Mouse (Mus musculus) stomach, postnatal 0 days (tissue): Measurements from ENCODE around the gene Paqr7. TPM values are rescaled to one million over a fixed set of nuclear protein-coding genes. Genes with fewer than 3 reads are reported as not detected.

Experiments used
- ATAC-seq: fragments of 200-750 bp; cut with Nextera tagmentation; 2 replicates; pipeline ENCODE4 v1.8.0; 2017; ENCODE audit not compliant: low FRiP score, low TSS enrichment
- DNase-seq: peaks from one replicate; pipeline ENCODE4 v3.0.0-alpha.2; 2016; ENCODE audit warnings: low spot score
- H3K27ac ChIP-seq: fragments of 300-500 bp; sonication (generic); replicated peaks from 2 replicates; pipeline ENCODE4 v1.5.1; 2014; ENCODE audit warnings: mild to moderate bottlenecking, control low read depth
- H3K27me3 ChIP-seq: fragments of 300-500 bp; sonication (generic); 2 replicates; pipeline ENCODE4 v1.6.1; 2014; ENCODE audit warnings: low read length; ENCODE audit not compliant: control insufficient read depth, insufficient read depth
- H3K36me3 ChIP-seq: fragments of 300-500 bp; sonication (generic); 2 replicates; pipeline ENCODE4 v1.6.1; 2014; ENCODE audit warnings: low read length, mixed read lengths; ENCODE audit not compliant: control insufficient read depth, insufficient read depth
- H3K4me1 ChIP-seq: fragments of 300-500 bp; sonication (generic); replicated peaks from 2 replicates; pipeline ENCODE4 v1.6.1; 2014; ENCODE audit warnings: antibody characterized with exemption; ENCODE audit not compliant: control insufficient read depth, insufficient read depth
- H3K4me2 ChIP-seq: fragments of 300-500 bp; sonication (generic); replicated peaks from 2 replicates; pipeline ENCODE4 v1.6.1; 2014; ENCODE audit warnings: low read depth, mild to moderate bottlenecking, control low read depth, moderate library complexity
- H3K4me3 ChIP-seq: fragments of 300-500 bp; sonication (generic); 2 replicates; pipeline ENCODE4 v1.5.1; 2014; ENCODE audit warnings: low read depth, low read length, control low read depth
- H3K9ac ChIP-seq: fragments of 300-500 bp; sonication (generic); 2 replicates; pipeline ENCODE4 v1.6.1; 2014; ENCODE audit warnings: mild to moderate bottlenecking, low read length, control low read depth, mixed read lengths
- H3K9me3 ChIP-seq: fragments of 300-500 bp; sonication (generic); 2 replicates; pipeline ENCODE4 v1.6.1; 2016; ENCODE audit warnings: low read length; ENCODE audit not compliant: control insufficient read depth
- CTCF ChIP-seq: IDR thresholded peaks from 2 replicates; pipeline ENCODE4 v1.5.1; 2016; ENCODE audit warnings: antibody characterized with exemption, low read depth, mild to moderate bottlenecking, moderate library complexity
- EP300 ChIP-seq: optimal IDR thresholded peaks from 2 replicates; pipeline ENCODE3; 2016; ENCODE audit warnings: antibody characterized with exemption
- WGBS: fragments of 180-500 bp; shearing (Covaris S2); extraction: QIAGEN DNeasy Blood & Tissue Kit; methylation state at CpG from one replicate; pipeline ENCODE4 v1.1.7; 2014; 5-methylcytosine and 5-hydroxymethylcytosine counted together
- polyA plus RNA-seq: library from polyadenylated mRNA; unstranded; fragments of >200 nt; fragmentation: Nextera tagmentation; extraction: Ambion mirVana; gene quantifications from 2 replicates; pipeline ENCODE4 v1.2.1, GENCODE M21; 2015

Gene Paqr7
- polyA plus RNA-seq, 1 experiment from 2014 or later: 51.8 TPM

DNA sequence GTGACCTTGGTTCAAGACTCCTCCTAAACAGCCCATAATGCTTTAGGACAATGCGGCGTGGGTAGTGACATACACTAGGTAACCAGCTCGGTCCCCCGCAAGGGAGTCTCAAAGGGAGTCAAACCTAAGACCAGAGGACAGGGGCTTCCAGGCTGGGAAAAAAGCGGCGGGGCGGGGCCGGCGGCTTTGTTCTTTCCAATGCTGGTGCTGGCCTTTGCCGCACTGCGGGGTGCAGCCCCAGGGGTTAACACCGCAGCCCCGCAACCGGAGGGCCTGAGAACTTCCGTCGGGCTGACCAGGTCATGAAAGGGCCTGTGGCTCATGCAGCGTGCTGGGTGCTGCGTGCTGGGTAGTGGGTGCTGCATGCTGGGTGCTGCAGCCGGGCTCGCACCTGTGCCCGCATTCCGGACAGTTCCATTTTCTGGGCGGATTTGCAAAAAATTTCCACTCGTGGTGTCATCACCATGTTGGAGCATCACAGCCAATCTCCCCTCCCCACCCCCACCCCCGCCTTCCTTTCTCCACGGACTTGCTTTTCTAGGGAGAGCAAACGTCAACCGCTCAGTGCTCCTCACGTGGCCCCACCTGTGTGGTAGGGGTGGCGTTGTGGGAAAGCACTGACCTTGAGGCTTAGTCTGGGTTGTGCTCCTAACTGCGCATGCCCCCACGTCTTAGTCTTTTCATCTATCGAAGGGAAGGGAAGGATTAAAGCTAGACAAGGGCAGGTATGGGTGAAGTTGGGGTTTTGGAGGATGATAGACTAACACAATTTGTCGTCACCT is 42.7 kb upstream of the Paqr7 start:
- DNase-seq (no peak), ATAC-seq (no peak)
- Histone ChIP-seq H3K27ac (no peak overlapping the region), H3K4me1 (no peaks in the 10 kb centered on the region; the same call in 1 of the 2 replicates), H3K9ac (no peak overlapping the region), H3K4me2 (no peak overlapping the region), H3K4me3 (no peak overlapping the region), H3K9me3 (no peaks in the 10 kb centered on the region), H3K36me3 (no peaks in the 10 kb centered on the region), H3K27me3 (no peaks in the 10 kb centered on the region)
- 40% methylated on average over 34 of the region's 34 CpGs for WGBS
- no peak for TF ChIP-seq CTCF
- TF ChIP-seq EP300: no peak

DNA sequence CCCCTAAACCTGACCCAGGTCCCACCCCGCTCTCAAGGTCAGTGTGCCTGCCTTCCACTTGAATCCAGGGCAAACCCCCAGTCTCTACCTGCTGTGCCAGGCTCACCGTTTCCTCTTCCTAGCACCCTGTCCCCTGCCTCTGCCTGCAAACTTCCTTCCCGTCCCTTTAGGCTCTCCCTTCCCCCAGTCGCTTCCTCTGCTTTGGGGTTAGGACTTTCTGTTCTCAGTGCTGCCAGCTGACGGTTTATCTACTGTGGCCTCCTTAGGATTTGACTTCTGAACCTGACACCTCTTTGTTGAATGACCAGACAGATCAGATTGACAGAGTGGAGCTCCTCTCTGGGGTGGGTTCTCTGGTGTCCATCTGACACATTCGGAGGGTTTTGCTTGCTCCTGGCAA is 41.2 kb upstream of the Paqr7 start:
- Histone ChIP-seq H3K27me3 (no peaks in the 10 kb centered on the region), H3K36me3 (no peaks in the 10 kb centered on the region), H3K4me1 (no peaks in the 10 kb centered on the region; the same call in 1 of the 2 replicates), H3K9me3 (no peaks in the 10 kb centered on the region), H3K4me3 (no peak overlapping the region), H3K9ac (no peak overlapping the region), H3K4me2 (no peak overlapping the region), H3K27ac (no peak overlapping the region)
- TF ChIP-seq CTCF: no peak
- no peak for TF ChIP-seq EP300
- no peak for DNase-seq
- no peak for ATAC-seq
- WGBS: 35% methylated on average over 6 of the region's 6 CpGs

DNA sequence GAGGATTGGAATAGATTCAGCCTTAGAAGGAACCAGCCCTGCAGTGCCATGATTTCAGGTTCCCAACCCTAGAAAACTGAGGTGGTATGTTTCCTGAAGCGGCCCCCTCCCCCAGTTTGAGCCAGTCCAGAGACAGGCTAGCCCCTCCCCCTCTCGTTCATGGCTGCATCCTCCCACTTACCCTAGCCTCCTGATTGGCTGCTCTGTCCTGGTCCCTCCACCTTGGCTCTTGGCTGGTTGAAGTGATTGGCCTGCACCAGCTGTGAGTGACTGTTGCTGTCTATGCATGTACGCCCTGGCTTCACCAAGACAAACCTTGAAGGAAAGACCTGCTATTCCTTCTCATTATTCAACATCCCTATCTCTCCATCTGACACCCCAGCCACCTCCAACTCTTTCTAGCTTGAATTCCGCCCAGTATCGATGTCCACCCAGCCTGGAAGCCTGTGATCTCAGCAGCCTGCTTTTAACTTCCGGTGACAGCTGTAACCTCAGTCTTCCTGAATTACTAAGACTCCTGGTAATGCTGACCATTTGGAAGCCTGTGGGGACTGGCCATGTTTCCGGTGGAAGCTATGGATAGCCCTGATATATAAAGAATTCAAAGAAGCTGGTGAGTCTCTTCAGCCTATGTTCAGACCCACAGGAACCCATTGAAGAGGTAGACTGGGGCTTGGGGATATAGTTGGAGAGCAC is 39.2 kb upstream of the Paqr7 start:
- no peaks in the 10 kb centered on the region for H3K27me3 ChIP-seq
- no peaks in the 10 kb centered on the region for H3K36me3 ChIP-seq
- H3K27ac ChIP-seq: no peak overlapping the region
- no peaks in the 10 kb centered on the region for H3K9me3 ChIP-seq
- TF ChIP-seq EP300: no peak
- TF ChIP-seq CTCF: no peak
- H3K4me3 ChIP-seq: no peak overlapping the region
- H3K9ac ChIP-seq: no peak overlapping the region
- no peaks in the 10 kb centered on the region for H3K4me1 ChIP-seq
- no peak overlapping the region for H3K4me2 ChIP-seq
- DNase-seq: no peak
- 52% methylated on average over 7 of the region's 7 CpGs for WGBS
- no peak for ATAC-seq

DNA sequence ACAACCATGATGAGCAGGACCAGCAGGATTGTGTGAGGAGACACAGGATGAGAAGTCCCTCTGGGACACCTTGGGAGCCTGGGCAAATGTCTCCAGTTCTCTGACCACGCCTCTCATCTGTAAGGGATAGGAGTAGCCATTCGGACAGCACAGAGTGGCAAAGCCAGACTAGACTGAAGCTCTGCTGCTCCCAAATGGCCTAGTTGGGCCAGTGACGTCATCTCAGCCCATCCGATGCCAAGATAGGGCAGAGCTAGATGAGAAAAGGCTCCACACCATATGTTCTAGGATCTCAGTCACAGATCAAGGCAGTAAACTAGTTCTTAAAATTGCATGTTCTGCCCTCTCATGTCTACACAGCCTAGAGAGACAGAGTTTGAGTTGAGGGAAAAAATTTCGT is 37.6 kb upstream of the Paqr7 start:
- no peaks in the 10 kb centered on the region for H3K36me3 ChIP-seq
- H3K9me3 ChIP-seq: no peaks in the 10 kb centered on the region
- H3K27ac ChIP-seq: no peak overlapping the region
- no peaks in the 10 kb centered on the region for H3K4me1 ChIP-seq
- H3K9ac ChIP-seq: no peak overlapping the region
- H3K4me3 ChIP-seq: no peak overlapping the region
- DNase-seq (no peak), ATAC-seq (no peak)
- no peak for TF ChIP-seq EP300
- TF ChIP-seq CTCF: no peak
- no peak overlapping the region for H3K4me2 ChIP-seq
- 79% methylated on average over 5 of the region's 5 CpGs for WGBS
- H3K27me3 ChIP-seq: no peaks in the 10 kb centered on the region

DNA sequence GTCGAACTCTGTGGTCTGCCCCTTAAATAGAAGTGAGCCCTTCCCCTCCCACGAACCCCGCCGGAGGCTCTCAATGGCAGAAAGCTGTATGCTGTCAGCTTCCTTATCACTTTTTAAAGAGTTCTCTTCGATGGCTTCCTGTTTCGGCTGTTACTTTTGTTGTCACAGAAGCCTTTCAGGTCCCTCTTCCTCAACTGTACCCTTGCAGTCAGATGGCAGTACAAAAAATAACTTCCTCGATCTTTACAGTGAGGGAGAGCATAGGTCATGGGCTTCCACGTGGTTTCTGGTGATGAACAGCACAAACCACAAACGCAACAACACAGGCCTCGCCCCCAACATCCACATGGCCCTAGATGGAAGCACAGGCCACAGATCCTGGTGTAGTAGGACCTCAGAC is 36.2 kb upstream of the Paqr7 start:
- Histone ChIP-seq H3K4me3 (no peak overlapping the region), H3K27ac (no peak overlapping the region), H3K36me3 (no peaks in the 10 kb centered on the region), H3K4me2 (no peak overlapping the region), H3K4me1 (no peaks in the 10 kb centered on the region), H3K27me3 (no peaks in the 10 kb centered on the region), H3K9me3 (no peaks in the 10 kb centered on the region), H3K9ac (no peak overlapping the region)
- DNase-seq: no peak
- TF ChIP-seq CTCF (no peak), EP300 (no peak)
- ATAC-seq: no peak
- WGBS: 76% methylated on average over 10 of the region's 10 CpGs

DNA sequence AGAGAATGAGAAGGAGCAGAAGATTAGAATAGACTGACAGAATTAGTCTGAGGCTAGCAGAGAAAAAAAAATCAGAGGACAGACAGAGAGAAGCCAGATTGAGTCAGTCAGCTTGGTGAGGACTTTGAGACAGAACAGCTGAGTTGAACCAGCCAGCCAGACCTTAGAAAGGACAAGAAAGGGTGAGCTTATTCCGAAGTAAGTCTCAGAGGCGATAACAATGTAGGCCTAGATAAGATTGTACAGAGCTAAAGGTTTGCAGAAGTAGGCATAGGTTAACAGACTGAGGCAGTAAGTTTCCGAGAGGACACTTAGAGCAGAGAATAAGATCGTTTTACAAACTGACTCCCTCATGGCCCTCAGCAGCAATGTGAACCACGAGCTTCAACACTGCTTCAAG is 35.2 kb upstream of the Paqr7 start:
- Histone ChIP-seq H3K4me1 (no peaks in the 10 kb centered on the region), H3K4me3 (no peak overlapping the region), H3K36me3 (no peaks in the 10 kb centered on the region), H3K4me2 (no peak overlapping the region), H3K9me3 (no peaks in the 10 kb centered on the region), H3K27ac (no peak overlapping the region), H3K27me3 (no peaks in the 10 kb centered on the region), H3K9ac (no peak overlapping the region)
- ATAC-seq (no peak), DNase-seq (no peak)
- WGBS: 63% methylated on average over 5 of the region's 5 CpGs
- TF ChIP-seq EP300 (no peak), CTCF (no peak)
